Mouse (Mus musculus) small intestine, adult 2 months (tissue): Measurements from ENCODE around the gene Hist1h2ad.

Experiments used
- CTCF ChIP-seq: fragments of 200-500 bp; IDR thresholded peaks from 2 replicates; pipeline ENCODE4 v1.5.1; 2012; ENCODE audit warnings: low read depth, mild to moderate bottlenecking, control low read depth, inconsistent platforms, low read length, moderate library complexity, mixed read lengths; ENCODE audit not compliant: insufficient replicate concordance, insufficient read length; ENCODE audit errors: extremely low read depth
- POLR2A ChIP-seq: fragments of 200-500 bp; IDR thresholded peaks from 2 replicates; pipeline ENCODE4 v1.6.1; 2012; ENCODE audit warnings: low read depth, mild to moderate bottlenecking, control low read depth, inconsistent platforms, low read length, moderate library complexity

DNA sequence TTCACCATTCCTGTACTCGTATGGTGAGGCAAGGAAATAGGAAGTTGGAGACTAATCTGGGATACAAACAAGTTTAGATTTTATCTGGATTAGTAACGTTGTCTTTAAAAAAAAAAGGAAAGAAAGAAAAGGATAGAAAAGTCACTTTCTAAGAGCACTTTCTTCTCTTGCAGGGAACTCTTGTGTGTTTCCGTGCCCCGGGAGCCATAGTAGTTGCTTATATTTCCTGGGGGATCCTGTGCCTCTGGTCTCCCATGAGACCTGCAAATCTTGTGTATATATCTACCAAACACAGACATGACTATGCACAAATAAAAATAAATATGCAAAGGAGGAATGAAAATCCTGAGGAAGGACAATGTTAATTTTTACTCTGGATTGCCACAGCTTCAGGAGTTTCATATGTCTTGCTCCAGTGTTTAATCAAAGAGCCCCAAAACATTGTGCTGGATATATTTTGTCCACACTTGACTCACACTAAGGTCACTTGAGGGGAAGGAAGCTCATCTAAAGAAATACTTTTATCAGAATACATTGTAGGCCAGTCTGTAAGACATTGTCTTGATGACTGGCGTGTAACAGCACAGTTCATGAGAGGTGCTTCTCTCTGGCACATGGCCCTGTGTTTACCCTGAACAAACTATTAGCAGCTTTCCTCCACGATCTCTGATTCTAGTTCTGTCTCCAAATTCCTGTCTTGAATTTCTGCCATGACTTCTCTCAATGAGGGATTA, 2.9 kb downstream of the Hist1h2ad start:
- TF ChIP-seq CTCF (no peak), POLR2A (no peak)
